Comparison of ENCODE assay signal across 8 mouse cellular contexts in the genomic region with DNA sequence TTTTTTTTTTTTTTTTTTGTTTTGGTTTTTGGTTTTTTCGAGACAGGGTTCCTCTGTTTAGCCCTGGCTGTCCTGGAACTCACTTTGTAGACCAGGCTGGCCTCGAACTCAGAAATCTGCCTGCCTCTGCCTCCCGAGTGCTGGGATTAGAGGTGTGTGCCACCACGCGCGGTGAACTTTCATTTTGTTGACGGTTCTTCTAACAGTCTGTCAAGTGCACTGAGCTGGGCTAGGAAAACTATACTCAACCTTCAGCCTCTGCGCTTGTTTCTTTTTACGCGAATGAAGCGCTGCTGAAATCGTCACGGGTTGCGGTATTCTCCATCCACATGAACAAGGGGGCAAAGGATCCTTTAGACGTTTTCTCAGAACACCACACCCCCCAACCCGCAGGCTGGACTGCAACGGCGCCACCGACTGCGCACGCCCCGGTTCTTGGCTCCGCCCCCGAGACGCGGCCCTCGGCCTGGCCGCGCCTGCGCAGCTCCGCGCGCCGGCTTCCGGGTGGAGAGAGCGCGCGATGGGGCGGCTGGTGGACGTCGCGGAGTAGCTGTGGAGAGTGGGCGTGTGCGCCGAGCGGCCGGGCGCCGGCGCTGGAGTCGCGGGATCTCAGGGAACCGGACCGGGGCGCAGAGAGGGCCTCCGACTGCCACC. TPM values are rescaled to one million over a fixed set of nuclear protein-coding genes. Genes with fewer than 3 reads are reported as not detected.
A peak's percentile ranks its signal among the peaks of the same experiment; 100 is the strongest.
DNase-seq lines count a peak whose midpoint lies in the region; ATAC-seq lines count a peak whose summit lies in the region.

Gene Kctd13 (plus strand): TSS at position 496 of the 654 bp plus-strand sequence.

- H3K9me3 ChIP-seq in embryonic facial prominence, embryonic 11.5 days (replicated peaks; ENCODE audit: control insufficient read depth, low read length): no peaks in the 10 kb centered on the region
- H3K9me3 ChIP-seq in limb, embryonic 13.5 days: no peaks in the 10 kb centered on the region
- H3K9me3 ChIP-seq in midbrain, embryonic 16.5 days (replicated peaks; ENCODE audit: control insufficient read depth, low read length, poor library complexity, severe bottlenecking): no peaks in the 10 kb centered on the region

- H3K4me1 ChIP-seq in embryonic facial prominence, embryonic 11.5 days (ENCODE audit: control insufficient read depth, insufficient read depth, low read length): no peaks in the 10 kb centered on the region
- peaks cover 12% of the 10 kb centered on the region for H3K4me1 ChIP-seq in limb, embryonic 13.5 days
- peaks cover 11% of the 10 kb centered on the region for H3K4me1 ChIP-seq in midbrain, embryonic 16.5 days (ENCODE audit: control insufficient read depth, insufficient read depth, low read length)

- no peaks in the 10 kb centered on the region for H3K27me3 ChIP-seq in embryonic facial prominence, embryonic 11.5 days (ENCODE audit: control insufficient read depth, insufficient read depth, low read length)
- H3K27me3 ChIP-seq in limb, embryonic 13.5 days: no peaks in the 10 kb centered on the region
- no peaks in the 10 kb centered on the region for H3K27me3 ChIP-seq in midbrain, embryonic 16.5 days (ENCODE audit: control insufficient read depth, insufficient read depth, low read depth, low read length)

- peak within 1 kb of the TSS; percentile 88 for H3K4me2 ChIP-seq in embryonic facial prominence, embryonic 11.5 days (ENCODE audit: low read depth, low read length)
- H3K4me2 ChIP-seq in limb, embryonic 13.5 days (replicated peaks): peak within 1 kb of the TSS; percentile 91
- peak within 1 kb of the TSS; percentile 78 for H3K4me2 ChIP-seq in midbrain, embryonic 16.5 days (ENCODE audit: low read length)

- peak; percentile 91 for ATAC-seq in embryonic facial prominence, embryonic 11.5 days (replicated peaks; ENCODE audit: insufficient number of reproducible peaks, low FRiP score, low TSS enrichment, low read depth)
- ATAC-seq in limb, embryonic 13.5 days (ENCODE audit: low FRiP score, low read depth): peak; percentile 97
- peak; percentile 97 for ATAC-seq in midbrain, embryonic 16.5 days

- no peak within 1 kb of the TSS for H3K27ac ChIP-seq in embryonic facial prominence, embryonic 11.5 days (replicated peaks; ENCODE audit: low read depth, low read length)
- H3K27ac ChIP-seq in limb, embryonic 13.5 days: peak within 1 kb of the TSS; percentile 79
- peak within 1 kb of the TSS; percentile 75 for H3K27ac ChIP-seq in midbrain, embryonic 16.5 days (ENCODE audit: low read length)

- H3K36me3 ChIP-seq in embryonic facial prominence, embryonic 11.5 days (replicated peaks; ENCODE audit: control insufficient read depth, insufficient read depth, low read depth, low read length): no peaks in the 10 kb centered on the region
- peaks cover 23% of the 10 kb centered on the region for H3K36me3 ChIP-seq in limb, embryonic 13.5 days
- peaks cover 2% of the 10 kb centered on the region; the same call in 1 of the 2 replicates for H3K36me3 ChIP-seq in midbrain, embryonic 16.5 days (ENCODE audit: control insufficient read depth, insufficient read depth, low read length)

- peak within 1 kb of the TSS; percentile 79 for H3K9ac ChIP-seq in embryonic facial prominence, embryonic 11.5 days (replicated peaks; ENCODE audit: low read length)
- H3K9ac ChIP-seq in limb, embryonic 13.5 days: peak within 1 kb of the TSS; percentile 90
- peak within 1 kb of the TSS; percentile 77 for H3K9ac ChIP-seq in midbrain, embryonic 16.5 days (ENCODE audit: low read depth, low read length)

- H3K4me3 ChIP-seq in embryonic facial prominence, embryonic 11.5 days (ENCODE audit: low read depth, low read length): peak within 1 kb of the TSS; percentile 83
- peak within 1 kb of the TSS; percentile 80 for H3K4me3 ChIP-seq in limb, embryonic 13.5 days
- peak within 1 kb of the TSS; percentile 61 for H3K4me3 ChIP-seq in midbrain, embryonic 16.5 days (ENCODE audit: low read depth, low read length)

- DNase-seq in layer of hippocampus, adult 11-12 months (ENCODE audit: low spot score): peak; percentile 93
- DNase-seq in layer of hippocampus, adult 9-10 months (ENCODE audit: low spot score): no peak
- DNase-seq in embryonic facial prominence, embryonic 11.5 days (ENCODE audit: low spot score): peak; percentile 93
- peak; percentile 99 for DNase-seq in heart, adult 11 months
- peak; percentile 94 for DNase-seq in kidney, adult 18-20 months
- DNase-seq in spleen, postnatal 10 days (ENCODE audit: low spot score in 2 of 2): peak; percentile 89 to 96

- WGBS in embryonic facial prominence, embryonic 11.5 days: 4% methylated on average over 56 of the region's 56 CpGs
- WGBS in limb, embryonic 13.5 days: 4% methylated on average over 56 of the region's 56 CpGs
- 3% methylated on average over 55 of the region's 56 CpGs for WGBS in midbrain, embryonic 16.5 days

RNA-seq across cellular contexts. Expression of gene Kctd13, which starts in this region (rescaled TPM):
- polyA plus RNA-seq in embryonic facial prominence, embryonic 11.5 days (2014; fragmentation: Nextera tagmentation; extraction: Ambion mirVana): 15.1 and 18.5 TPM in 2 replicates
- 16.9 and 17.2 TPM in 2 replicates for polyA plus RNA-seq in limb, embryonic 13.5 days (2015; fragmentation: Nextera tagmentation; extraction: Ambion mirVana)
- polyA plus RNA-seq in midbrain, embryonic 16.5 days (2015; fragmentation: Nextera tagmentation; extraction: Ambion mirVana): 135 and 140 TPM in 2 replicates
